Mouse (Mus musculus): ENCODE measurements around the gene Irf8.
"Not testable (repeated sequence)": the region's sequence is repeated elsewhere in the genome, so short reads cannot be mapped to it uniquely, and the experiment has no call there.

Irf8 gene

DNA sequence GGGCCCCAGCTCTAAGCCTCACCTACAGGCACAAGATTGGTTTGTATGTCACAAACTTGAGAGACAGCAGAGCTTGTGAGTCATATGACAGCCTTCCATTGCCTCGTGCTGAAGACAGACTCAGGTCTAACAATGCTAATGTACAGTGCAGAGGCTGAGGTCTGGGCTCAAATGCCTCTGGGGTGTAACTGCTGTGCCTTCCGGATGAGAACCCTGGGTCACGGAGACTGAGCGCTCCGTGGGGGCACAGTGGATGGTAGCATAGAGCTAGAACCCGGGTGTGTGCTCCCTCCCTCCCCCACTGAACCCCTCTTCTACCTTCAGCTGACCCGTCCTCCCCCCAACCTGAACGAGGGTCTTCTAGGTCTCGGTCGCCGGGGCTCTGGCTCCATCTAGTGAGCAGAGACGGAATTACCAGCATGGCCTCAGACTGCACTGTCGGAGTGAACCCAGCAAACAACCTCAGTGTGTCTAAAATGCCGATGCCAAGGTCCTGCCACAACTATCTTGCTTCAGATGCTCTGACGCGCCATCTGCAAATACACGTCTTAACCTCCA is 64.2 kb downstream of the Irf8 start:
- no peak for DNase-seq (ENCODE audit: low spot score in 2 of 2)

DNA sequence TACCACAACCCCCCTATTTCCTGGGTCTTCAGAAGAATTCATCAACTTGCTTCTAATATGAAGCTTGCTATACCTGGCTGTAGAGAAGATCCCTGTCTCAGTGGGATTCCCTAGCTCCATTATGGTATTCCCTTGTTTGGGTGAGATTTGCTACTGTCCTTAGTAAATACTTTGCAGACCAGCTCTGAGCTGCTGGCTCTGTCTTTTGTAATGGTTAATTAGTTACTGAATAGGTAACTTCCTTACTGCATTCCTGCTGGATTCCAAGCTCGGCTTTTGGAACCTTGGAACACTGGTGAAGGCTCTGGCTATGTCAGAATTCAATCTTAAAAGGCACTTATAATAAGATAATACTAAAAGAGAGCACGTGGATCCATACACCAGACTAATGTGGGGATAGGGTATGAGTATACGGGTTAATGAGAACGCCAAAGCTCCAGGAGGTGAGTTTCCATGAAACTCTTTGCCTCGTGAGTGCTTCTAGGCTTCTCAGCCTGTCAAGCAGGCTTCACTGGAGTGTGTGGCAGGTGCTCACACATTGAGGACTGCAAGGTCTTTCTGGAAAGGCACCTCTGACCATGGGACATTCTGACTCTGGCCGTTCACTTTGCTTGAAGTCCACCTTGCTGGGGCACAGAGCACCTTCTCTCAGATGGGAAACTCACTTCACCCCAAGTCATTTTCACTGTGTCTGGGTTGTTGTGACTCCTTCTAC is 67.7 kb downstream of the Irf8 start:
- not testable (repeated sequence) for DNase-seq (ENCODE audit: low spot score in 2 of 2)

DNA sequence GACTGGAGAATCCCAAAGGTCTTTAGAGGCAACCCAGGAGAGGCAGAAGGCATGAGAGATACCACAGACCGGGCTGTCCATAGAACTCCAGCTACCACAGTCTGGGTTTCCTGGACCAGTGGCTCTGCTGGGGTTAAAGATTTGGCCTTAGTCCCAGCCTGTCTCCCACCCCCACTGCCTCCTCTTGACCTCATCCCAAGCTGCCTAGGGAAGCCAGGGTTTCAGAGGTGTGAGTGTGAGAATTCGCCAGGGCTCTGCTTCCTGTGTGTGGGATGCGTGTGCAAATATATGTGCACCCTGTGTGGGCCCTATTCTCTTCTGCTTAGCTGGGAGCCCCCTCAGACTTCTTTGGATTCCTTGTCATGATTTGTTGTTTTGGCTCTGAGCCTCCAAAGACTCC is 68.6 kb downstream of the Irf8 start:
- no peak for DNase-seq (ENCODE audit: low spot score in 2 of 2)
